Mouse (Mus musculus) left cerebral cortex, adult 11 months (tissue): ENCODE results near the gene Ptpn6.
"Not testable (repeated sequence)": the region's sequence is repeated elsewhere in the genome, so short reads cannot be mapped to it uniquely, and the experiment has no call there.

Experiments used
- DNase-seq: peaks from one replicate; pipeline ENCODE4 v3.0.0; 2022; ENCODE audit warnings: low spot score

The Ptpn6 gene

DNA sequence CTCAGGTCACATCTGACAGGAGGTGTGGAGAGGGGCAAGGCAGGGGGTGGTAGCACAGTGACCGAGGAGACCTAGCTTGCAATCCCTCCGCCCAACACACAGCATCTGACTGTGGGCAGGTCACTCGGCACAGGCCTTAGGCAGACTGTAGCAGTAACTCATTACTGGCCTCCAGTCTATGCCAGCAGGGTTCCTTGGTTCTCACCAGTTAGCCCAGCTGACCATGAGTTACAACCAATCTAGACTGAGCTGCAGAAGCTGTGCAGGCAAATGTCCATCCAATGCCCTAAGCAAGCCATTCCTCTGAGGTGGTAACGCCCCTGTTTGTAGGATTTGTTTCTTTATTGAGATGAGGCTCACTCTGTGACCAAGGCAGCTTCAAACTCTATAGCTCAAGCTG, 39.1 kb downstream of the Ptpn6 start:
- no peak for DNase-seq

DNA sequence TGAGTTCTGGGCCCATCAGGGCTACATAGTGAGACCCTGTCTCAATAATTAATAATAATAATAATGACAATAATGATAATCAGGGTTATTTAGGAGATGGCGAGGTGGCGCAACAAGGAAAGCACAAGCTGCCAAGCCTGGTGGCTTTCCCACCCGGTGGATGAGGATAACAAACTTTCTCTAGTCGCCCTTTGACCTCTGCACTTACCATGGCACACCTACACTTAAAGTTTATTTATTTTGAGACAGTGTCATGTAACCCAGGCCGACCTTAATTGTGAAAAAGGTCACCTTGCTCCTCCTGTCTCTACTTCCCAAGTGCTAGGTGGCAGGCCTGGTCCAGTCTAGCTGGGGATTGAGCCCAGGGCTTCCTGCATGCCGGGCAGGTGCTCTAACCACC, 39.8 kb downstream of the Ptpn6 start:
- DNase-seq = no peak

DNA sequence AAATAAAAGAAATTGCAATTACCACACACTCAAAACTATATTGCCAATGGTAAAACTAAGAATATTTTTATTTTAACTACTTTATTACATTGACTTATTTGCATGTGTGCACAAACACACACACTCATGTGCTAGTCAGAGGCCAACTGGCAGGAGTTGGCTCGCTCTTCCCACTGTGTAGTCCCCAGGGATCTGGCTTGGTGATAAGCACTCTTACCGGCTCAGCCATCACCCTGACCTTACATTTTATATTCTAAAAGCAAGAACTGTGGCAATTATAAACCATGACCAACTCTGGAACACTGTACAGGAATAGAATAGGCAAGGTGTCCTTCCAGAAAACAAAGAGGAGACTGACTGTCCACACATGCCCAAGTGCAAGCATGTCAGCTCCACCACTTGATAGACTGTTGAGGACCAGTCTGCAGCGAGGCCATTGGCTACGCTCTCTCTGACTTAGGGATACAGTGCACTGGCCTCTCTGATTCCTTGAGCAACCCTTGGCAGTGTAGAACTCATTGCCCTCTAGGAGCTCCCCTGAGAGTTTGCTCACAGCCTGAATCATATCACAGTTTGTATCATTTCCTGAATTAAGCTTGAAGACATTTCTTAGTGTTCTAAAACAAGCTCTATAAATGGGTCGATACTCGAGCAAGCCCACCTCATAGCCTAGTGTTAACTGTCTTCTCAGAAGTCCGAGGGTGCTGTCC, 41.9 kb downstream of the Ptpn6 start:
- DNase-seq = no peak

DNA sequence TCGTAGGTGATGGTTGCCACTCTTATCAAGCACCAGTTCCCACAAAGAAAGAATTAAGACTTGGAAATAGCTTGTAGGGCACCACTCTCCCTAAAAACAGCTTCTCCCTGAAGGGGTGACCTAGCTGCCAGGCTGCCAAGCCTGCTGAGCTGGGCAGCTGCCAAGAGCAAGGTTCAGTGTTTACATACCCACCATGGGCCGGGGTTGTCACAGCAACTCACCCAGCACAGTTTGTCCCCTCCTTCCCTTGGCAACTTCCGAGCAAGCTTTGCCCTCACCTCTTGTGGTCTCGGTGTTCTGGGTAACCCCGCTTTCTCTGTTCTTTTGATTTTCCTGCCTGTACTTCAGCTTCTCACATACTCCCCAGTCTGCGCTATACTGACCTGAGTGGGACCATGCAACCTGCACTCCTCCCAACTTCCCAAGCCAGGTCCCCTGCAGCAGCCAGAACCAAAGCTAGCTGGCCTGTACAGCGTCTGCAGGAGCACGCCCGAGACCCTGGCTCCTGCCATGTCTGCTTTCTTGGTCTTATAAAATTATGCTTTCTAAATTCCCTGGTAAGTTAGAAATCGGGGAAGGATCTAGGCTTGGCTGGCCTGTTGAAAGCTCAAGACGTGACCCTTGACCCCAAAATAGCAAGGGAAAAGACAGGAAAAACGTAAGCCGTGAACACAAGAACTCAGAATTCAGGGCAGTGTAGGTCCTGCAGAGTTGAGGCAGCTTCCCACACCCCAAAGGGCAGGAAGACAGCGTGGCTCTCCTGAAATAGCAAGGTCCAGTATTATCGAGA, 44.2 kb downstream of the Ptpn6 start:
- no peak for DNase-seq

DNA sequence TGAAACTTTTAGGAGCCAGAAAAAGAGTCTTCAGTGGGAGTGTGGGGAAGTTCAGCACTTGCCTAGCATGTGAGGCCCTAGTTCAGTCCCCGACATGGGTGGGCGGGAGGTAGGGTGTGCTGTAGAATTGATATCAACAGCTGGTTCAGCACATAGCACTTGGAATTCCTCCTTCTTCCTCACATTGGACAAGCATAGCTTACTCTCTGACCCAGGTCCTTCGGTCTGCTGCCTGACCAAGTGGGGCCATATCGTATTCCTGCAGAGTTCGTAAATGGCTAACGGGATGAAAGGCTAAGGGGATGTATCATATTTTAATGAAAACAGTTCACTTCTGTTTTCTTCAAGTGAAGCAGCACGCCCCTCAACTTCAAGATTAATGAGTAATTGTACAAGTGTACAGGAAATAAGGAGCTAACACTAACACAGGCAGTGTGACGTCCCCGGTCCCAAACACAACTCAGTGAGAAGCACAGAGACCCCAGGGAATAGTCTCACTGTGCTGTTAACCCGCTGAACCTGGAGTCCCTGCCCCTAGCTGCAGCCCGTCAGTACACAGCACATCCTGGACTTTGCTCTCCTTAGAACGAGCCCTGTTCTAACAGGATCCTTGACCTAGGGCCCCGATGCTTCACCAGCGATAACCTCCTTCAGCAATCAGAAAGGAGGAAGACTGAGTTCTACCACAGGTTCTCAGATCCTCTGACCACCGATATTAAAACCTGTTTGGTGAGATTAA, 45.1 kb downstream of the Ptpn6 start:
- no peak for DNase-seq

DNA sequence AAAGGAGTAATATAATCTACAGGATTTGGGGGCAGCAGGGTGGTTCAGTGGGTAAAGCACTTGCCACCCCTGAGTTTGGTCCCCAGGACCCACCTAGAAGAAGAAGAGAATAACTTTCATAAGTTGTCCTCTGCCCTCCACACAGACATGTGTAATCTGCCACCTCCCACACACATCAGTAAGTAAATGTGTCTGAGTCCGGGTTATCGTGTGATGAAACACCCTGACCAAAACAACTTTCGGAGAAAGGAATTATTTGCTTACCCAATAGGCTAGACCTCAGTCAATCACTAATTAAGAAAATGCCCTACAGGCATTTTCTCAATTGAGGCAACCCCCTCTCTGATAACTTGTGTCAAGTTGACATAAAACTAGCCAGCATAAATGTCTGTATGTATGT, 48.0 kb downstream of the Ptpn6 start:
- DNase-seq = no peak

DNA sequence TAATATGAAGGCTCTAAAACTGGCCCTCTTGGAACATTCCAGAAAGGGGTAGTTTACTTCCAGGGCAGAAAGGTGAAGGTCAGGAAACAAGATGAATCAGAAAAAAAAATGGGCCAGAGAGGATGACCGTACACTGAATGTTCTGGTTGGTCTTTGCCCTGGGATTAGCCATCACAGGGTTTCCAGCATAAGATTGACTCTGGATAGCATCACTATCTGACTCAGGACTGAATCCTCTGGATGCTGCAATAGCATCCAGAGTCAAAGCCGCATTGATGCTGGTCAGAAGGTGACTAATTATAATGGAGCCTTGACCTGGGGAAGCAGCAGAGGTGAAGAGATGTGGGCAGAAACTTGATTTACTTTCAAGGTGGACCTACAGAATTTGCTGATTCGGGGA, 49.5 kb downstream of the Ptpn6 start:
- DNase-seq = no peak

DNA sequence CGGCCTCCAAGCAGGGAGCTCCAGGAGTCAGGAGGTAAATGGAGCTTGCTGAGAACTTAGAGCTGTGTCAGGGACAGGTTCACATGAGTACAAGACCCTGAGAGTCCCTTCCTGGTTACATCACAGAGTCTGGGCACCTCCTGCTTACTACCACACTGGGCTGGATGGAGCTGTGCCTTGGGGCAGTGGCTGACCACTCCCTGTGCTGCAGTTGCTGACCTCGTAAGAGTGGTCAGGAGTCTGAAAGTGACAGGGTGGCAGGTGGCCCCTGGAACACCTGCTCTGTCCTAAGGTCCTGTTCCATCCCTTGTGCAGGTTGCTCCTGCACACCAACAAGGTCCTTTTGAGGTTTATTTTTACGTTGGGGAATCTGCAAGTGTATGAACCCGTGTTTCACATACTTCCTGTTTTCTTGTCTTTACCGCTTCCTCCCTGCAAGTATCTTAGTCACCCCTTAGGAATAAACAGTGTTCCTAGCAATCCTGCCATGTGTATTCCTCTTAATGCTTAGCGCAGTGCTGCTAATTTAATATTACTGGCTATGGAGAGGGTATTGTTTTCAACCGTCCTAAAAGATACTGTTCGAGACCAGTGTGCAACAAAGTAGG, 50.3 kb downstream of the Ptpn6 start:
- DNase-seq = no peak

DNA sequence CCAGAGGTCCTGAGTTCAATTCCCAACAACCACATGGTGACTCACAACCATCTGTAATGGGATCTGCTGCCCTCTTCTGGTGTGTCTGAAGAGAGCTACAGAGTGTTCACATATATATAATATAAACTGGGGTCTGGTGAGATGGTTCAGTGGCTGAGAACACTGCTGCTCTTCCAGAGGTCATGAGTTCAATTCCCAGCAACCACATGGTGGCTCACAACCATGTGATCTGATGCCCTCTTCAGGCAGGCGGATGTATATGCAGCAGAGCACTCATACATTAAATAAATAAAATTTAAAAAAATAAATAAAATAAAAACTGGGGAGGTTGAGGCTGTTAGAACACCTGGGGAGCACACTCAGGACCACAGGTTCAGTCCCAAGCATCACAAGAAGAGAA, 51.9 kb downstream of the Ptpn6 start:
- not testable (repeated sequence) for DNase-seq

DNA sequence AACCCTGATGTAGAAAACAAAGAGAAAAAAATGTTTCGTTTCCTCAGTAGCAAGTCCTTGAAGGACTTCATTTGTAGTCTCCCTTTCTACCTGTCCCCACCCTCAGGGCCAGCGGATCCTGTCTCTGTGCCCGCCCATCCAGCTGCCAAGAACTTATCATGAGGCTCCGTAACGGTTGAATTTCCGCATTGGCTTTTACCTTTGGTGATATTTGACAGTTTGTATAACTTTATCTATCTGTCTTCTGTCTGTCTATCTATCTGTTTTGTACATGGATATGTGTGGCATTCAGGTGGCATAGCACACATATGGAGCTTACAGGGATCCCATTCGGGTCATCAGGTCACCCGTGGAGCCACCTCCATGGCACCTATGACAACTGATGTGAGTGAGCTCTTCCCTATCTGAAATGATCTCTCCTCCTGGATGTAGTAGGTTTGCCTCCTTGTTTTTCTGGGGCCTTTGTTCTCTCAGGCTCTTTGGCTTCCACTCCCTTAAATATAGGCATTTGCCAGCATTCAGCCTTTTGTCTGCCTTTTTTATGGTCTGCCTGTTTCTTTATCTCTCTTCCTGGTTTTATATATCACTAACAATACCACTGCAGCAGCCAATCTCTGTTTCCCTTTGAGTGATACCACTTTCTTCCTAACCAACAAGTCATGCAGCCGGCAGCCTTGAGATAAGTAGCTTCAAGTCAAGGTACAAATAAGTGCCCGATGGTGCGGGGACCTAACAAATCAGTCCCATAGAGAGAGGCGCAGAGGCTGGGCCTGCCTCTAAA, 52.7 kb downstream of the Ptpn6 start:
- no peak for DNase-seq

DNA sequence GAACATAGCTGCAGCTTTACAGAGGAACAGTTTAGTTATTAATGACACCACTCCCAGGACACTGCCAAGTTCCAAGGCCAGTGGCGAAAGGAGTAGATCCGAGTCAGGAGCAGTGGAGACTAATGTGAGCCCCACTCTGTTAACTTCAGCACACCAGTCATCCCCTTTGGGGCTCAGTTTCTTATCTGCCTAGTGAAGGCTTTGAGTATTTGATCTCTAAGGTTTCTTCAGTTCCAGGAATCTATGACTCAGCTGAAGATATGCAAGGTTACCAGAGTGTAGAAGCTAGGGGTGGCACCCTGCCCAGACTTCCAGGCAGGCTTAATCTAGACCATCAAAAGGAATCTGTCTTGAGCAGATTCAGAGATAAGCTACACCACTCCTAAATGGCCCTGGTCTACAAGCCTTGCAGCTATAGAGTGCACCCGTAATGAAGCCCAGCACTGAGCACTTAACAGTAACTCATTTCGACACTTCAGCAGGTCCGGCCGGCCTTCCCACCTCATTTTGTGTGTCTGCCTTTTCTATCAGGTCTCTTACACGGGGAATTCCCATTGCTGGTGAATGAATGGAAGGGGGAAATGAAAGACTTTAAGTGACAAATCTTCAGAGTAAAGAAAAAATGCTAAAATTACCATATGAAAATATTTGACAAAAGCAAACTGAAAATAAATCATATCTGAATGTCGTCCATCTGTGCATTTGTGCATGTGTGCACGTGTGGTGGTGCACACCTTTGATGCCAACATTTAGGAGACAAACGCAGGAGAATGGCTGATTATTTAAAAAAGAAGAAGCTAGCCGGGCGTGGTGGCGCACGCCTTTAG, 54.7 kb downstream of the Ptpn6 start:
- no peak for DNase-seq

DNA sequence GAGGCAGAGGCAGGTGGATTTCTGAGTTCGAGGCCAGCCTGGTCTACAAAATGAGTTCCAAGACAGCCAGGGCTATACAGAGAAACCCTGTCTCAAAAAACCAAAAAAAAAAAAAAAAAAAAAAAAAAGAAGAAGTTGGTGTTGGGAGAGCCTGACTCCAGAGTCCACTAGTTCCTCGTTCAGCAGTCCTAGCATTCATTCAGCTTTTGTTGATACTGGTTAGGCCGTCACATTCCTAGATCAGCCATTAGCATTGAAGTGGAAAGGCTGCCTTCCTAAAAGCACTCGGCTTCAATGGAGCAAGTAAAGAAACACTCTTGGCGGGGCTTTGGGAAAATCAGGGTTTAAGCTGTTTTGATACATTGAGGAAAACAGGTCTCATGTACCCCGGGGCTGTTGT, 56.2 kb downstream of the Ptpn6 start:
- DNase-seq = not testable (repeated sequence)

DNA sequence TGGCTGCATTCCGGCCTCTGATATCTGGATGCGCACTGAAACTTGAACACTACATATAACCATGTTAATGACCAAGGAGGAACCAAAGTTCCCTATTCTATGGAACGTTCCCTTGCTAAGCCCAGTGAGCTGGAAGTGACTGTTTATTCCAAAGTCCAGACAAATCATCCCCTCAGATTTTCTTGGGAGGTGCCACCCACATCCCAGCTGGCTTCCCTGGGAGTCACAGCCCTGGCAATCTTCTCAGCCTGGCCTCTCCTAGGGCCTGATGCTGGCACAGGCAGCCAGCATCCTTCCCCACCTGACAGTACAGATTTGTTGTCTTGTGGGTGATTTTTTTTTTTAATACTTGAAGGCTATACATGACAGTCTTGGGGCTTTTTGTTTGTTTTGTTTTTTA, 59.0 kb downstream of the Ptpn6 start:
- DNase-seq = no peak

DNA sequence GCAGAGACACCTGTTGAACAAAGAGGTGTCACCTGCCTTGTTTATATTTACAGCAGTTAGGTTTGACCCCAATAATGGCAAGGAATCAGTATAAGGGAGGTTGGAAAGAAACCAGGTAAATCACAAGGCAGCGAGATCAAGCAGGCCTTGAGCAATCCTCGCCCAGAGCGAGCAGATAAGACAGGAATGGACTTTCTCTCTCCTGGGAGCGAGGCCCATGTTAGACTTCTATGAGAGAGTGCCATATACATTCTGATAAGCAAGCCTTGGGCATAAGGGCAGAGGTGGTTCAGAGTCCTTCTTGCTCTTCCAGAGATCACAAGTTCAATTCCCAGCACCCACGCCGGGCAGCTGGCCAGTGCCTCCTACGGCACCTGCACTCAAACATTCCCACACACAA, 59.7 kb downstream of the Ptpn6 start:
- DNase-seq = no peak

DNA sequence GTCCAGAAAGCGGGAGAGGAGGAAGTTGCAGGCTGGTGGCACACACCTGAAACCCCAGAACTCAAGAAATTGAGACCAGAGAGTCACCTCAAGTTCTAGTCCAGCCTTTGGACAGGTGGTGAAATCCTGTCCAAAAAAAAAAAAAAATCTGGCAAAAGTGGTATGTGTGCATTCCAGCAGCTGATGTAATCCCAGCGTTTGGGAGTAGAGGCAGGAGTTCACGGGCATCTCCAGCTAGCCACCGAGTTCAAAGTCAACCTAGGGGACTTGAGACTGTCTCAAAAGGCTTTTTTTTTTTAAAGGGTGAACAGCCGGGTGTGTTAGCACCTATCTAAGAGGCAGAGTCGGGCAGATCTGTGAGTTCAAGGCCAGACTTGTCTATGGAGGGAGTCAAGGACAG, 62.3 kb downstream of the Ptpn6 start:
- DNase-seq = no peak

DNA sequence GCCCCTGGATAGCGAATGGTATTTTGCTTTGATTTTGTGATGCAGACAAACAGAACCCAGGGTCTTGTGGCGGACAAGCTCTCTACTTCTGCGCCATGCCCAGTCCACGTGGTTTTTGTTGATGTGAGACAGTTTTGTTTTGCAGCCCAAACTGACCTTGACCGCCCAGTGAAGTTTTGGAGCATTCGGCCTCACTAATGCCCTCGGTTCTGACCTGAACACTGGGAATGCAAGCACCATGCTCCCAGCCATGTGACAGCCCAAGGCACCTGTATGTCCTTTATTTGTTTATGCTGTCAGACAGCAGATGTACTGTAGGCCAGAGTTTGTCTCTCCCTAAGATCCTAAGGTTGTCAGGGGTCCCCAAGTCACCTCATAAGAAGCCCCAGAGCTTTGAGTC, 63.9 kb downstream of the Ptpn6 start:
- no peak for DNase-seq

DNA sequence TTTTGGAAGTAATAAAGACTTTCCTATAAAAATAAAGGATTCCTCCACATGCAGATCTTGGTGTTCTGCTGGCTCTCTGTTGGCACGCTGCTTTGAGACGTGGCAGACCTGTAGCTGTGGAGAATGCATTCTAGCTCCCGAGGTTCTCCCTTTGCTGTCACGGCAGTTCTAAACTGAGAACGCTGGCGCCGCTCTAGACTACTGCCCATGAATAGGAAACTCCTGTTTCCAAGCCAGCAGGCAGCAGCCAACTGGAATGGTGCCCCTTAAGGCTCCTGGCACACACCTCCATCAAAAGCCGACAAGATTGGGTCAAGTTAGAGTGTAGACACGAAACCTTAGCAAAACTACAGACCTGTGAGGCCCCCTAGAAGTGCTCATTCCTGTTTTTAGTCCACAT, 64.9 kb downstream of the Ptpn6 start:
- DNase-seq = no peak

DNA sequence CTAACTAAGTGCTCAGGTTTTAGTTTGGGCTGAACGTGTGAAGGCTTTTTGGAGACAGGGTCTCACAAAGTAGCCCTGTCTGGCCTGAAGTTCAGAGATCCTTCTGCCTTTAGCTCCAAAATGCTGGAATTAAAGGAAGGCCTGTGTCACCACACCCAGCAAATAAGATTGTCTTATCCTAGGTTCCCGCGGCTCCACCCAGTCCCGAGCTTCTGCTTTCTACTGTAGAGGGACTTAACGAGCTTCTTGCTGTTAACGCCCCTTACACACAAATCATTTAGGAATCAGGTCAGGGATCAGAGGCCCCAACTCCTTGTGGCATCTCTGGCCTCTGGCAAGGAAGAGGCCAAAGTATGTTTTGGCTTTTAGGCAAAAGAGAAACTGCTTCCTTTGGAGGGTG, 66.4 kb downstream of the Ptpn6 start:
- no peak for DNase-seq
